Mouse (Mus musculus) forebrain, embryonic 11.5 days (tissue): ENCODE measurements around the gene Gm9821. TPM values are rescaled to one million over a fixed set of nuclear protein-coding genes. Genes with fewer than 3 reads are reported as not detected.
A peak's percentile ranks its signal among the peaks of the same experiment; 100 is the strongest.

Experiments used
- ATAC-seq: fragments of 200-750 bp; cut with Nextera tagmentation; replicated peaks from 2 replicates; pipeline ENCODE4 v1.8.0; 2017; ENCODE audit warnings: moderate TSS enrichment; ENCODE audit not compliant: low FRiP score
- DNase-seq: peaks from one replicate; pipeline ENCODE4 v3.0.0-alpha.2; 2017; ENCODE audit warnings: low spot score
- H3K27ac ChIP-seq: fragments of 300-500 bp; sonication (generic); 2 replicates; pipeline ENCODE4 v1.5.1; 2014; ENCODE audit warnings: low read depth, low read length
- H3K27me3 ChIP-seq: fragments of 300-500 bp; sonication (generic); 2 replicates; pipeline ENCODE4 v1.6.1; 2014; ENCODE audit warnings: mild to moderate bottlenecking, low read length, mixed read lengths; ENCODE audit not compliant: control insufficient read depth, insufficient read depth
- H3K36me3 ChIP-seq: fragments of 300-500 bp; sonication (generic); 2 replicates; pipeline ENCODE4 v1.6.1; 2014; ENCODE audit warnings: mild to moderate bottlenecking, low read length, moderate library complexity, mixed read lengths; ENCODE audit not compliant: control insufficient read depth, insufficient read depth
- H3K4me1 ChIP-seq: fragments of 300-500 bp; sonication (generic); replicated peaks from 2 replicates; pipeline ENCODE4 v1.6.1; 2014; ENCODE audit warnings: low read length, mixed read lengths; ENCODE audit not compliant: control insufficient read depth, insufficient read depth
- H3K4me2 ChIP-seq: fragments of 300-500 bp; sonication (generic); 2 replicates; pipeline ENCODE4 v1.6.1; 2014; ENCODE audit warnings: low read depth, mild to moderate bottlenecking, low read length, moderate library complexity, mixed read lengths; ENCODE audit not compliant: severe bottlenecking
- H3K4me3 ChIP-seq: fragments of 300-500 bp; sonication (generic); 2 replicates; pipeline ENCODE4 v1.5.1; 2014; ENCODE audit warnings: low read depth, low read length
- H3K9ac ChIP-seq: fragments of 300-500 bp; sonication (generic); 2 replicates; pipeline ENCODE4 v1.6.1; 2014; ENCODE audit warnings: low read length
- H3K9me3 ChIP-seq: fragments of 300-500 bp; sonication (generic); 2 replicates; pipeline ENCODE4 v1.6.1; 2016; ENCODE audit warnings: low read length, mixed read lengths; ENCODE audit not compliant: control insufficient read depth
- WGBS: fragments of 180-500 bp; shearing (Covaris S2); extraction: QIAGEN DNeasy Blood & Tissue Kit; methylation state at CpG from one replicate; pipeline ENCODE4 v1.1.7; 2014; 5-methylcytosine and 5-hydroxymethylcytosine counted together
- polyA plus RNA-seq: library from polyadenylated mRNA; unstranded; fragments of >200 nt; fragmentation: Nextera tagmentation; extraction: Ambion mirVana; gene quantifications from 2 replicates; pipeline ENCODE4 v1.2.1, GENCODE M21; 2014

Gene Gm9821
- polyA plus RNA-seq, result 0.36 and 0.90 TPM in 2 replicates

DNA sequence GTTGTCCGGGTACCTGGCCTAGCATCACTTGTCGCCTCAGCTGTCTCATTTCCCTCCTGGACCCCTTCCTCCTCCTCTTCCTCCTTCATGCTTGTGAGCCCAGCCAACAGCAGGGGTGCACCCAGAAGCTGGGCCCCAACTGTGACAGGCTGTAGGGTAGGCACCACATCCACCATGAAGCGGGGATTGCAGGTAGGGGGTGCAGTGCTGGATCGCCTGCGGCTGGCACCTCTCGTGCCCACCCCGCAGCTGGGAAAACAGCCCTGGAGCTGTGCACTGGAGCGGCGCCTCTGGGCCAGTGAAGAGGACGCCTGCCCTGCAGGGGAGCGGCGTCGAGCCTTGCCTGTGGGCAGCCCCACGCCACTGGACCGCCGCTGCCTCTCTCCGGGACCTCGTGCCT lies at the start of gene Gm9821:
Gm9821 (plus strand) TSS at position 221 of the 400 bp plus-strand sequence.
- no peak within 1 kb of the TSS for H3K9ac ChIP-seq
- H3K4me1 ChIP-seq, result peaks cover 20% of the 10 kb centered on the region
- no peak within 1 kb of the TSS for H3K4me2 ChIP-seq
- H3K36me3 ChIP-seq, result no peaks in the 10 kb centered on the region
- H3K27me3 ChIP-seq, result no peaks in the 10 kb centered on the region
- WGBS, result 81% methylated on average over 18 of the region's 18 CpGs
- DNase-seq, result peak; percentile 51
- H3K9me3 ChIP-seq, result no peaks in the 10 kb centered on the region
- no peak within 1 kb of the TSS for H3K4me3 ChIP-seq
- no peak within 1 kb of the TSS for H3K27ac ChIP-seq
- no peak for ATAC-seq

GRCm38 (mm10) chr2:91897968-91898367 lies 47.5 kb upstream of the Gm9821 start:
- H3K4me1 ChIP-seq, result no peaks in the 10 kb centered on the region
- H3K27me3 ChIP-seq, result no peaks in the 10 kb centered on the region
- ATAC-seq, result no peak
- no peaks in the 10 kb centered on the region for H3K9me3 ChIP-seq
- H3K4me2 ChIP-seq, result no peak overlapping the region
- no peak overlapping the region for H3K9ac ChIP-seq
- H3K27ac ChIP-seq, result no peak overlapping the region
- no peak for DNase-seq
- H3K36me3 ChIP-seq, result no peaks in the 10 kb centered on the region; the same call in 1 of the 2 replicates
- H3K4me3 ChIP-seq, result no peak overlapping the region

- DNase-seq (no peak), ATAC-seq (no peak)
- Histone ChIP-seq H3K9ac (no peak overlapping the region), H3K4me1 (no peaks in the 10 kb centered on the region), H3K4me2 (no peak overlapping the region), H3K36me3 (no peaks in the 10 kb centered on the region; the same call in 1 of the 2 replicates), H3K9me3 (no peaks in the 10 kb centered on the region), H3K27ac (no peak overlapping the region), H3K4me3 (no peak overlapping the region), H3K27me3 (no peaks in the 10 kb centered on the region)
- 93% methylated on average over 3 of the region's 3 CpGs for WGBS
Measured at GRCm38 (mm10) chr2:91899141-91899540, 46.4 kb upstream of the Gm9821 start.

GRCm38 (mm10) chr2:91900431-91900830 lies 45.1 kb upstream of the Gm9821 start:
- ATAC-seq (no peak), DNase-seq (no peak)
- Histone ChIP-seq H3K9ac (no peak overlapping the region), H3K4me3 (no peak overlapping the region), H3K4me1 (no peaks in the 10 kb centered on the region), H3K27ac (no peak overlapping the region), H3K9me3 (no peaks in the 10 kb centered on the region), H3K27me3 (no peaks in the 10 kb centered on the region), H3K4me2 (no peak overlapping the region), H3K36me3 (no peaks in the 10 kb centered on the region; the same call in 1 of the 2 replicates)
- WGBS, result 93% methylated on average over 8 of the region's 8 CpGs

GRCm38 (mm10) chr2:91902336-91902735 lies 43.2 kb upstream of the Gm9821 start:
- Histone ChIP-seq H3K4me1 (no peaks in the 10 kb centered on the region), H3K27me3 (no peaks in the 10 kb centered on the region), H3K4me3 (no peak overlapping the region), H3K9ac (no peak overlapping the region), H3K4me2 (no peak overlapping the region), H3K9me3 (no peaks in the 10 kb centered on the region), H3K36me3 (no peaks in the 10 kb centered on the region; the same call in 1 of the 2 replicates), H3K27ac (no peak overlapping the region)
- 81% methylated on average over 5 of the region's 5 CpGs for WGBS
- ATAC-seq (no peak), DNase-seq (no peak)

GRCm38 (mm10) chr2:91903171-91903925 lies 42.2 kb upstream of the Gm9821 start:
- H3K27me3 ChIP-seq, result no peaks in the 10 kb centered on the region
- no peaks in the 10 kb centered on the region for H3K9me3 ChIP-seq
- no peak for DNase-seq
- H3K27ac ChIP-seq, result no peak overlapping the region
- no peaks in the 10 kb centered on the region; the same call in 1 of the 2 replicates for H3K36me3 ChIP-seq
- H3K9ac ChIP-seq, result no peak overlapping the region
- H3K4me3 ChIP-seq, result no peak overlapping the region
- no peaks in the 10 kb centered on the region for H3K4me1 ChIP-seq
- WGBS, result 92% methylated on average over 3 of the region's 3 CpGs
- ATAC-seq, result no peak
- H3K4me2 ChIP-seq, result no peak overlapping the region

- Histone ChIP-seq H3K4me3 (no peak overlapping the region), H3K27ac (no peak overlapping the region), H3K4me1 (no peaks in the 10 kb centered on the region), H3K36me3 (no peaks in the 10 kb centered on the region; the same call in 1 of the 2 replicates), H3K9ac (no peak overlapping the region), H3K9me3 (no peaks in the 10 kb centered on the region), H3K27me3 (no peaks in the 10 kb centered on the region), H3K4me2 (no peak overlapping the region)
- WGBS, result 79% methylated on average over 5 of the region's 5 CpGs
- DNase-seq (no peak), ATAC-seq (no peak)
Measured at GRCm38 (mm10) chr2:91904618-91905307, 40.7 kb upstream of the Gm9821 start.

DNA sequence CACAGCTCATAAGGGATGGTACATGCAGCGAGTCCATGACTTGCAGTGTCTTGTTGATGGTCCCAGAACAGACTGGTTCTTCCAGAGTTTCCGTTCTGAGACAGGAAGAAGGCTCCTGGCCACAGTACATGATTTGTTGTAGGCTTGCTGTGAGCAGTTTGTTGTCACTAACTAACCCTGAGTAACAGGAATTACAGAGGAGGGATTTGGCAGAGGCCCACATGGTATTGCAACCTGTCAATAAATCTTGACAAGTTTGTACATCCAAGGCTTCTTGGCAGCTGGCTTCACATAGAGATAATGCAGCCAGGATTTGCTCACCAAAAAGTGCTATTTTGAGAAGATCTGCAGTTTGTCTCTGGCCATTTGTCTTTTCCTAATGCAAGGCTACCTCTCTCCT lies 39.4 kb upstream of the Gm9821 start:
- 93% methylated on average over 2 of the region's 2 CpGs for WGBS
- DNase-seq (no peak), ATAC-seq (no peak)
- H3K27me3 ChIP-seq, result no peaks in the 10 kb centered on the region
- H3K4me2 ChIP-seq, result no peak overlapping the region
- H3K27ac ChIP-seq, result no peak overlapping the region
- no peaks in the 10 kb centered on the region for H3K4me1 ChIP-seq
- no peaks in the 10 kb centered on the region for H3K9me3 ChIP-seq
- no peak overlapping the region for H3K4me3 ChIP-seq
- no peak overlapping the region for H3K9ac ChIP-seq
- no peaks in the 10 kb centered on the region; the same call in 1 of the 2 replicates for H3K36me3 ChIP-seq
